Mouse (Mus musculus) liver, embryonic 14.5 days (tissue): ENCODE results near the gene Eif2b1.

ENCODE experiments used
- CTCF ChIP-seq: IDR thresholded peaks from 2 replicates; pipeline ENCODE4 v1.5.1; 2016; ENCODE audit warnings: antibody characterized with exemption, low read depth, control low read depth
- EP300 ChIP-seq: IDR thresholded peaks from 2 replicates; pipeline ENCODE4 v1.6.1; 2016; ENCODE audit warnings: antibody characterized with exemption, low read depth

GRCm38 (mm10) chr5:124598224-124599174, 19.6 kb upstream of the Eif2b1 start:
- TF ChIP-seq CTCF (no peak), EP300 (no peak)
